Mouse (Mus musculus): ENCODE measurements around the gene Aoc2.

- TF ChIP-seq EP300 (IDR thresholded peaks at IDR 0.05; ENCODE audit: insufficient read depth, low read depth, low read length) (no peak), CTCF (IDR thresholded peaks at IDR 0.05) (no peak)
Measured at GRCm38 (mm10) chr11:101277381-101278222, 47.3 kb upstream of the Aoc2 start.

Data from heart, adult 2 months (tissue).